Comparison of ENCODE assay signal across 15 mouse cellular contexts in the genomic region with DNA sequence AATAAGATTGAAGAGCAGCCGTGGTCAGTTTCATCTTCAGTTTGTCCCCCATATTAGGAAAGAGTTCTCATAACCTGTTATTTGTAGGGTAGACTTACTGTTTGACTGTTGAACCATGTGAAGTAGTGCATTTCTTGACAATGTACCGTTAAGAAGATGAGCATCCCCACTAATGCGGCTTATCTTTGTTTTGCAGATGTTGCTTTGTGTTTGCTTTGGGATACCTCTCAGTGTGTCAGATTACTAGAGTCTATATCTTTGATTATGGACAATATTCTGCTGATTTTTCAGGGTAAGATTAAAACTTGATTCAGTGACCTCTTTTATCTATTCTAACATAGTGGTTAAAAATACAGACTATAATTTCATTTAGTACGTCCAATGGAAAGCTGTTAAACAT.
"Had no signal": no experiment of that assay in that cellular context is flagged by ENCODE, and none has a peak within 500 bp of the region (broad histone marks: within the 10 kb centered on the region; RNA-seq: fewer than 3 reads in every experiment).

No protein-coding gene starts in this region.

- H3K9ac ChIP-seq: liver, embryonic 15.5 days; lung, embryonic 14.5 days had no signal

- H3K27ac ChIP-seq: layer of hippocampus, adult 2 months; liver, embryonic 15.5 days had no signal

- H3K4me3 ChIP-seq: layer of hippocampus, adult 2 months; liver, embryonic 15.5 days had no signal

- H3K36me3 ChIP-seq: liver, embryonic 15.5 days had no signal

- DNase-seq: kidney, adult 18-20 months; kidney, adult 9 months; kidney, postnatal 14 days; layer of hippocampus, adult 9-11 months; lung, embryonic 14.5 days; lung, postnatal 10 days; lung, postnatal 4 days; midbrain, embryonic 14.5 days; thymus, adult 18-20 months; thymus, postnatal 36 days had no signal

- H3K9me3 ChIP-seq: liver, embryonic 15.5 days had no signal

- ATAC-seq: inflammation-experienced regulatory T-cells, adult 6 months; intestine, embryonic 16.5 days had no signal

- H3K4me2 ChIP-seq: liver, embryonic 15.5 days; lung, embryonic 14.5 days; midbrain, embryonic 11.5 days had no signal
